Mouse (Mus musculus) C2C12 (cell line): ENCODE measurements around the gene Mzf1.
A peak's percentile ranks its signal among the peaks of the same experiment; 100 is the strongest.

Experiments
- CEBPB ChIP-seq: IDR thresholded peaks from one replicate; pipeline ENCODE4 v1.6.1; 2011; ENCODE audit warnings: low read depth, mild to moderate bottlenecking, control low read depth, moderate library complexity
- CTCF ChIP-seq: IDR thresholded peaks from one replicate; pipeline ENCODE4 v1.5.1; 2011; ENCODE audit not compliant: control insufficient read depth, insufficient read depth, insufficient read length

DNA sequence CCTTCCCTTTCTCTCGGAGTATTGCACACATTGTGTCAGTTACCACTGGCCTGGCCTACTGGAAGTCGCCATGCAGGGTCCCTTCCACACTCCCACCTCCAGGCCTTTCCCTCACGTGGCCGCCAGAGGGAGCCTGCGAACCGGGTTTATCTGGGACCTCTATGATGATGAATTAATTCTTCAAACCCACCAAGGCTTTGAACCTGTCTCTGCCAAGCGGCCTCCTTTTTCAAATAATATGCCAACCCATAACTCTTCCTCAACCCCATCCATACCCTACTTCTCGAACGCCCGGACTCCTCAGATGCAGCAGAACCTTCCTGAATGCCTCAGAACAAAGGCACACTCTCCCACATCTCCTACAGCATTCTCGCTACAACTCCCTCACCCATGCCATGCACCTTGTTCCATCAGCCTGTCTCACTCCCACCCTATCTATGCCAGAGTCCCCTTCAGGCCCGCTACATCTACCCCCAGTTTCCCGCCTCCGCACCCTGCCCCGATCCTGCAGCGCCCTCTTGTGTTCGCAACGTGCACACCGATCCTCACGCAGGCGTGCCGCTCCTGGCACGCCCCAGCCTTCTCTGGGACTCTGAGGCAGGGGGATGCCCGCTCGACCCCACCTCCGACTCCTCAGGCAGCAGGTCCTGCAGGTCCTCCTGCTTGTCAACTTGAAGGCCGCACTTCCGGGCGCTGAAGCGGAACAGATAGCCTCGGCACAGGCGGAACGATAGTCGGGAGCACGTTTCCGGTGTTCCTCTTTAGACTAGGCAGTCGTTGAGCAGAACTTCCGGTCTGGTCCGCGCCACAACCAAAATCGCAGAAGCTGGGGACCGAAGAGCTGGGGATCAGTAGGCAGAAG lies 45.2 kb downstream of the Mzf1 start:
- TF ChIP-seq CEBPB (no peak), CTCF (peak; percentile 95)
